Mouse (Mus musculus): ENCODE measurements around the gene Commd7.

DNA sequence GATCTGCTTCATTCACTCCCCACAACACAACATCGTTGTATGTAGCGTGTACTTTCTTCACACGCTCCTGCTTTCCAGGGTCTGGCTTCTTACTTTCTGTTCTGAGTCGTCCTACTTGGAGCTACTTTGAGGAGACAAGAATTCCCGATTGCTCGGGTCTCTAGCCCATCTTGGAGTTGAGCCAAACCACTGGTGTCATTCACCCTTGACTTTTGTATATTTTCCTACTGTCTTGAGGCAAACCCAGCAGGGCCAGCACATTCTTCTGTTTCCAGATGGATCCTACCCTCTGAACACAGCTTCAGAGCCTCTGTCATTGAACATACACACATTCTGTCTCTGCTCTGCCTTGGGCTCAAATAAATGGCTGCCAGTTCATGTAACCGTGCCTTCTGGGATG, 32.8 kb upstream of the Commd7 start:
- TF ChIP-seq CTCF (IDR thresholded peaks at IDR 0.05; ENCODE audit: low read depth, low read length), result no peak
- no peak for TF ChIP-seq TAL1 (conservative IDR thresholded peaks at IDR 0.05; ENCODE audit: low read depth, low read length)
- no peak for TF ChIP-seq POLR2AphosphoS5 (IDR thresholded peaks at IDR 0.05; ENCODE audit: insufficient replicate concordance, low read depth, low read length)
- no peak for TF ChIP-seq GATA1 (IDR thresholded peaks at IDR 0.05; ENCODE audit: borderline replicate concordance, low read length)

Data from G1E (cell line).